Mouse (Mus musculus) yolk sac, embryonic 10.5 days (tissue): ENCODE results near the gene Dnajc24.

Experiments used
- DNase-seq: peaks from one replicate; pipeline ENCODE4 v3.0.0-alpha.2; 2017; ENCODE audit warnings: low spot score

Dnajc24 gene

GRCm38 (mm10) chr2:106002835-106003739 lies at the start of gene Dnajc24:
Dnajc24 (minus strand) TSS chr2:106003549.
- peak; percentile 89 for DNase-seq

GRCm38 (mm10) chr2:106046686-106047085 lies 43.3 kb upstream of the Dnajc24 start:
- no peak for DNase-seq

- DNase-seq = no peak
These were observed 39.1 kb upstream of the Dnajc24 start for GRCm38 (mm10) chr2:106042495-106042894.

- no peak for DNase-seq
These were observed 38.6 kb upstream of the Dnajc24 start for GRCm38 (mm10) chr2:106041961-106042360.

- no peak for DNase-seq
These were observed 34.9 kb upstream of the Dnajc24 start for GRCm38 (mm10) chr2:106038286-106038685.

GRCm38 (mm10) chr2:106024895-106025294 lies 21.5 kb upstream of the Dnajc24 start:
- no peak for DNase-seq

- DNase-seq = no peak
These were observed 5.1 kb upstream of the Dnajc24 start for GRCm38 (mm10) chr2:106008415-106008814.

- no peak for DNase-seq
These were observed 15.3 kb downstream of the Dnajc24 start for GRCm38 (mm10) chr2:105987999-105988398.

- no peak for DNase-seq
These were observed 16.2 kb downstream of the Dnajc24 start for GRCm38 (mm10) chr2:105987131-105987530.

GRCm38 (mm10) chr2:105985206-105985605 lies 18.1 kb downstream of the Dnajc24 start:
- no peak for DNase-seq

GRCm38 (mm10) chr2:105978065-105978464 lies 25.3 kb downstream of the Dnajc24 start:
- DNase-seq = no peak

GRCm38 (mm10) chr2:105973941-105974340 lies 29.4 kb downstream of the Dnajc24 start:
- DNase-seq = no peak

- no peak for DNase-seq
These were observed 39.9 kb downstream of the Dnajc24 start for GRCm38 (mm10) chr2:105963447-105963846.

GRCm38 (mm10) chr2:105953862-105954261 lies 49.5 kb downstream of the Dnajc24 start:
- DNase-seq = no peak

- DNase-seq = no peak
These were observed 51.9 kb downstream of the Dnajc24 start for GRCm38 (mm10) chr2:105951350-105951940.

GRCm38 (mm10) chr2:105950131-105950530 lies 53.2 kb downstream of the Dnajc24 start:
- DNase-seq = no peak

GRCm38 (mm10) chr2:105917623-105918346 lies 85.6 kb downstream of the Dnajc24 start:
- no peak for DNase-seq
